Mouse (Mus musculus): ENCODE measurements at regions not wholly inside any gene's neighbourhood (a gene's known extent, or its start where the extent isn't known, plus 50 kb on each side); places are given as distances from the start of the nearest gene placed in this dataset.

DNA sequence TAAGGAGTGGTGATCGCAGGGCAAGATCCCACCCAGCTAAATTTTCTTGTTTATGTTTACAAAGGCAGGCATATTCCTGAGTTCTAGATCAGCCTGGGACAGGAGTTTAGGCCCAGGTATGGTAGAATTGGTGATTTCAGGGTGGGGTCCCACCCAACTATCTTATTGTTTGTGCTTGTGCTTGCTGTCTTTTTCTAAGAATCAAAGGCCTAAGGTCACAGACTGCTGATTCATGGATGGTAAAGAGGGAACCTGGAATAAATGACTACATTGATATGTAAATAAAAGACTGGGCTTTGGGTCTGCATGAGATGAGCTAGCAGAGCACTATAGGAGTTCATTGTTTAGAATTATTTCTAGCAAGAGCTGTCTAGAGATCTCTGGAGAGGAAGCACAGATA, 152.3 kb upstream of the Slc7a11 start:
- TF ChIP-seq CTCF (conservative IDR thresholded peaks at IDR 0.05; ENCODE audit: low read length): no peak
- no peak for TF ChIP-seq POU5F1 (IDR thresholded peaks at IDR 0.05; ENCODE audit: borderline replicate concordance, low read length)
- no peak for TF ChIP-seq NANOG (IDR thresholded peaks at IDR 0.05; ENCODE audit: borderline replicate concordance, low read length)

All from E14TG2a.4 (cell line).